Mouse (Mus musculus): Measurements from ENCODE around the gene Scn10a.

Scn10a gene

DNA sequence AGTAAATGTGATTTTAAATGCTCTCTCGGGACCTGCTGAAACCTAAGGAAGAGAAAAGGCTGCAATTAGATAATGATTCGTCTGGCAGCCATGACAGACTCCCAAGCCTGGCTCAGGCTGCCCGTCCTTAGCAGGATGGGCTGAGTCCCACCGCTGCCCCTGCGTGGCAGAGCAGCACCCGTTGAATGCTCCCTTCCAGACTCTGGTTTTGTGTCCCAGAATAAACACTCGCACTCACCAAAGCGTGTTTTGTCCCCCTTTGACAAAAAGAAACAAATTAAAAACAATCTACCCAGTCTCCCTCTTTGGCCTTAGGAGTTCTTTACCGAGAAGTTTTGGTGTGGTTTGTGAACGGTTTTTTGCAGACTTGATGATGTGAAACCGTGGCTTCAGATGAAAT lies at the start of gene Scn10a:
Gene Scn10a (minus strand): TSS at position 101 of the 400 bp plus-strand sequence.
- DNase-seq: no peak

DNA sequence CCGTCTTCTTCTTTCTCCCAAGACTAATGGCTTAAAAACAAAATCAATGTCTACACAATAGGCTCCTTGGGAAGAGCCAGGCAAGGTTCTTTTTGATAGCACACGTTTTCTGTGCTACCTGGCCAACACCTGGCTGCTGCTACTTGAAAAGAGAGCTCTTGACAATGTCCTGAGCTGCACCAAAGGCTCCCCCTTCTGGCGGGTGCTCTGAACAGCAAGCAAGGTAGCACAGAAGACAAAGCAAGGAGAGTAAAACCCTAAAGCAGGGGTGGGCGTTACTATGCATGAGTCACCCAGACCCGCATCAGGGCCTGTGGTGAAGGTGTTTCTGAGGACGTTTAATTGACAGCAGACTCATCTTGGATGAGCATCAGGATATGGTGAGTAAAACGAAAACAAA lies 49.5 kb upstream of the Scn10a start:
- DNase-seq: no peak

DNA sequence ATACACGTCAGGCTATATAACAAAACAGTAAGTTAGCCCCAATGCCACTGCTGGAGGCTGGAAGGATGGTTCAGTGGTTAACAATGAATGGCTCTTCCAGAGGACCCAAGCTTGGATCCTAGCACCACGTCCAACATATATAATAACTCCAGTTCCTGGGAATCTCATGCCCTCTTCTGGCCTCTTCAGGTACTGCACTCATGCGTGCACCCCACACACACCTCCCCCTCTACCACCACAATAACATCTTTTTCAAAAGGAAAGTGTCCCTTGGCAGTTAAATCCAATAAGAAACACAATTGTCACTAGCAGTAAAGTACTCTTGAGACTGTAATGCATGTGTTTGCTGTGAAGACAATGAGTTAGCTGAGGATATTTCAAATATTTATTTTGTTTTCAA lies 41.1 kb upstream of the Scn10a start:
- no peak for DNase-seq

DNA sequence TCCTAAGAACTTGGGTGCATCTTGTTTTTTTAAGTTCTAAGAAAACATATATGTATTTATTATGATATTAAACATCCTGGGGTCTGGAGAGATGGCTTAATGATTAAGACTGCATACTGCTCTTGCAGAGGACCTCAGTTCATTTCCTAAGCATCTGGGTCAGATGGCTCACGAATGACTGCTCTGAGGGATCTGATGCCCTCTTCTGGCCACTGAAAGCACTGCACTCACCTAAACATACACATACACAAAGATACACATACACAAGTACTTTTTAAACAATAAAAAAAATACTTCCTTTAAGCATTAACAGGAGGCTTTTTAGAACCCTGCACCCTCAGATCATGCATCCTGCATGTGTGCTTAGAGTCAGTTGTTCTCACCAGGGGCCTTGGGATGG lies 40.3 kb upstream of the Scn10a start:
- DNase-seq: no peak

DNA sequence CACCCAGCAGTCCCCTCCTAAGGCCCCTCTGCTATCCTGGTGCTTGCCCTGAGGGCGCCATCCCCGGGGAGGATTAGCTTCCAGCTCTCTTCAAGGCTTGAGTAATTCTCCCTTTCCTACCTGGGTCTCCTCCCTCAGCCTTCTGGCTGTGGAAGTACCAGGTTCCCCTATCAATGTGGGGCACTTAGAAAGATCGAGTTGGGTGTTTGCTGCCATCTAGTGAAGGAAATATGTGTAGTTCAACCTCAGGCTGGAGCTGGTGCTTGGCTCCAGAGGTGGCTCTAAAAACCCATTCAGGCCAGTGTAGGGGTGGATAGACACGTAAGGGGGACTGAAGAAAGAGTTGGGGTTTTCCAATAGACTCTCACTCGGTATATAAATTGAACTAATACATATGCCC lies 32.4 kb upstream of the Scn10a start:
- no peak for DNase-seq

DNA sequence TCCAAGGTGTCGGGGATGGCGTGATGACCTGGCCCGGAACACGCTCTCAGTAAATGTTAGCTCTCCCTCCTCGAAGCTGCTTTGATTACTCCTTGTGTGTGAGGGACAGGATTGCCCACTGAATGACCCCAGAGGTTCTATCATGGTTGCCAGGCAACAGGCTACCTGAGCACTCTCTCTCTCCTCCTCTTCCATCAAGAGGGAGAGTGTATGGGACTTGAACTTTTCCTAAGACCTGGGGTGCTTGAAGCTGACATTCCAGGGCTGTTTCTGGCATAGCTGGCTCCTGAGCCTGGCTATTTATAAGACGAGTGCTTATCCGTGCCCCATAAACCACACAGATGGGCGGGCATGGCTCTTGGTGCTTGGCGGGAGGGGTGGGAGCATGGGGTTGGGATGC lies 30.0 kb upstream of the Scn10a start:
- no peak for DNase-seq

DNA sequence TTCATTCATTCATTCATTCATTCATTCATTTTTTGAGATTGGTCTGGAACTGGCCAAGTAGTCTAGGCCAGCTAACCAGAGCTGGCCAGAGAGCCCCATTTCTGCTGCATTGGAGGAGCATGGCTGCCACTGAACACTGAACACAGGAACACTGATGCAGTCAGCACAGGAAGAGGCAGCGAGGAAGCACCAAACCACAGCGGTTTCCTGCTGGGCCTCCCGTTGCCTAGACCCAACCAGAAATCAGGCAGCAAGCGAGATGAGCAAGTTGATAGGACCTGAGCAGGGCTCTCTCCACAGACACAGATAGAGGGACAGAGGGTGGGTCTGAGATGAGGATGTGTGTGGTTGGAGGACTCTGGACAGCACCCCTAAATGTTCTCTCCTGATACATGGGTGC lies 24.8 kb upstream of the Scn10a start:
- no peak for DNase-seq

DNA sequence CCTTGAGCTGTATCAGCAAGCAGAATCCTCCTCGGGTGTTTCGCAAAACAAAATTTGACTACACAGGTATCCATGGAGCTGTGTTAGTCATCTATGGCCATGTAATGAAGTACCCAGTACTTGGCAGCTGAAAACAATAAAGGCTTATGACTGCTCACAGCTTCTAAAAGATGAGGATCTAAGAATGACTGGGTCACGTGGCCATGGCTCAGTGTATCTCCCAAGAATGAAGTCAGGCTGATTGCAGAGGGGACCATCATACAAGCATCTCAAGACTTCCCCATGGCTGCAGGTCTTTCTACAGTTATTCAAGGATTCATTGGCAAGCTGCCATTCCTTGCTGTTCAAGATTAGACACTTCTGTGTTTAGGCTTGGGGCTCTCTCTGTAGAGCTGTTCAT lies 24.2 kb upstream of the Scn10a start:
- no peak for DNase-seq

DNA sequence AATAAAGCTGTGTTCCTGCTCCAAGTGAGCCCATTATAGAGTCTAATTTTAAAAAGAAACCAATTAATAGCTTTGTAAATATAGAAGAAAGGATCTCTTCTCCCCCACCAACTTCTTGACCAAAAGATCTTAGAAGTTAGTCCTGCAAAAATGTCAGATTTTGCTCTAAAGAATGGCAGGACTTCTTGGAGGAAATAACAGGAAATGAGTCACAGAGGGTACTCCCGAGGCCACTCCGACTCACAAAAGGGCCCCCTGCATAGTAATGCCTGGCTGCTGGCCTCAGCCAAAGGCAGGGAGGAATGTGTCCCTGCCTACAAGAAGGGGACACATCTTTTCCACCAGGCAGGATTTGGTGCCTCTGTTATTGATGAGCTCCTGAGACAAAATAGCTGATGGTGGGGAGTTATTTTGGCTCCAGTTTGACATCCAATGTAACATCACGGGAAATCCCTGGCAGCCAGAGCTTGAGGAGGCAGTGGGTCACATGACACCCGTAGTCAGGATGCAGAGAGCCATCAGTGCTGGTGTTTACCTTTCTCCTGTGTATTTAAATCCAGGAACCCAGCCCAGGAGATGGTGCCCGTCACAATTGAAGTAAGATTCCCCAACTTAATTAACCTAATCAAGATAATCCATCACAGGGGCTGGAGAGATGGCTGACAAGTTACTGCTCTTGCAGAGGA lies 22.1 kb upstream of the Scn10a start:
- no peak for DNase-seq

DNA sequence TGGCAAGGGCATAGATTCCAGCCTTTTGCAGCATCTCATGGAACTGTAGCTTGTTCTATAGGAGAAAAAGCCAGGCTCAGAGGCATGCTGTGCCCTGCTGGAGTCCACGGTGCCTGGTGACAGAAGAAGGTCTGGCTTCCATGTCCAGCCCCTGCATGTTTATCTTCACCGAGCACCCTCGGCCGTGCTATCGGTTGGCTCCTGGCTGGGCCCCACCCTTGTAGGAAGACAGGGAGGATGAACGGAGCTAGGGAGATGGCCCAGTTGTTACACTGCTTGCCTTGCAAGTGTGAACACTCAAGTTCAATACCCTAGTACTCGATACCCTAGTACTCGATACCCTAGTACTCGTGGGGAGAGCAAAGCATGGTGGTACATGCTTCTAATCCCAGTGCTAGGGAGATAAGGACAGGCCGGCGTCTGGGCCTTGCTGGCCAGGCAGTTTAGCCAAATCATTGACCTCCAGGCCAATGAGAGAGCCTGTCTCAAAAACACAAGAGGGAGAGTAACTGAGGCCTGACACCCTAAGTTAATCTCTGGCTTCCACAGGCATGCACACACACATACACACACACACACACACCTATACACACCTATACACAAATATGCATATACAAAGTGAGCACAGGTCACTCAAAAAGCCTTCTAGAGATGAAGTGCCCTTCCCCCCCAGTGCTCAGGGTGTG lies 9.4 kb upstream of the Scn10a start:
- DNase-seq: no peak

DNA sequence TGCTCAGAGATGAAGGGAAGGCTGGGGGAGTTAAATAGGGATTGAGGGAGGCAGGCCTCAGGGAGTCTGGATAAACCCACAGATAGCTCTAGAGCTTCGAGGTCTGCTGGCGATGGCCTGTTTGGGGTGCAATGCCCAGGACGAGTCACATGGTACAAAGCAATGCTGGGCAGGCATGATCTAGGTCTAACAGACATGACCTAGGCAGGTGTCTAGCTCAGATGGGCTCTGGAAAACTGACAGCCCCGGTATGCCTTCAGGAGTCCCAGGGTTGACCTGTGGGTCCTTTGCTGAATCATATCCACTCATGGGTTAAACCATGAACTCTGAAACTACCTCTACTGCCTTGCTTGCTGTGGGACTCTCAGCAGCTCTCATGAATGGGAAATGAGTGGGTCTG lies 7.9 kb upstream of the Scn10a start:
- DNase-seq: no peak

DNA sequence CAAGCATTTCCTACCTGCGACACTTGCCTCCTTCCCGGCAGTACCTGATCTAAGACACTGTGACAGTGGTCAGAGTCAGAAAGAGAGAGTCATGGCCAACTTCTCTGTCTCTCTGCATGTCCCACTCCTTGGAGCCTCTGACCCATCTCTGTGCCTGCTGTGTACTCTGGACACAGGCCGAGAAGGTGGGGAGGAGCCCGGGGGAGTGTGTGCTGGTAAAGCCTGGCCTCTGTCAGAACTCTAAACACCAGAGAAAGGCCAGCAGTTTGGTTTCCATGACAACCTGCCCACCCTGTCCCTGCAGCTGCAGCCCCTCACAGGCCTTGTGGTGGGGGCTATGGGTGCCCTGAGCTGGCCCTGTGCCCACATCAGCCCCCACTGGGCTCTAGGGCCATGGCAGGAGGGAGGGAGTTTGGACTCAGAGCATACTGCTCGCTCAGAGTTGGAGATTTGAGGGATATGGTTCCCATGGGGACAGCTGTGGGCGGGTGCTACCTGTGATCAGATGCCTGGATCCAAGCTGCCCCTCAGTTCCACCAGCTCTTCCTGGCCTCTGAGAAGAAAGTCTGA lies 6.3 kb upstream of the Scn10a start:
- no peak for DNase-seq

DNA sequence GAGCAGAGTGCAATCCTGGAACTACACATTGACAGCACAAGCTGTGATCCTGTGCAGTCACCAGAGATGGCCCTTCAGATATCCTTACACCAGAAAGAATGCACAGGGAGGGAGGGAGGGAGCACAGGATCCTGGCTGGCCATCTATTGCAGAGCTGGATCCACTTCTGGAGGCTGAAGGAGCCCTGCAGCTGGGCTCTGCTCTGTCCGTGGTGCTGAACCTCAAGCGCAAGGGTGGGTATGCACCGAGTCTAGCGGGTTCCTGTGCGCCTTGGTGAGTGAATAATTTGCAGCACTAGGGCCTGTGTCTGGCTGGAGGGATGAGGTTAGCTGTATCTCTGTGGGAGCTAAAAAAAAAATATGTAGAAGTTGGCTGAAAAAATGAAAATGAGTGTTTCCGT lies 12.4 kb downstream of the Scn10a start:
- no peak for DNase-seq

DNA sequence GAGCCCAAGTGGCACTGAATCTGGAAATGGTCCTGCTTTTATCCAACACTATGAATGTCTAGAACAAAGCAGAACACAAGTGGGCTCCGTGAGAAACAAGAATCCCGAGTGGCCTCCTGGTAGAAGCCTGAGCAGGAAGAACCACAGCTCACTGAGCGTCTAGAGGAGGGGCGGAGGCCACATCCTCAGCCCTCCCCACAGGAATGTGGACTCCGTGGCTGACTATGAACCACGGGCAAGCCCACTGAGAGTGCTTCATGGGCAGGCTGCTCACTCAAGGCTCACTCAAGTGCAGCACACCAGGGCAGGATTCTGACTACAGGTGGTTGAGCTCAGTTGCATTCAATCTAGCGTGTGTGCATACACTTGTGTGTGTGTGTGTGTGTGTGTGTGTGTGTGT lies 27.6 kb downstream of the Scn10a start:
- no peak for DNase-seq

DNA sequence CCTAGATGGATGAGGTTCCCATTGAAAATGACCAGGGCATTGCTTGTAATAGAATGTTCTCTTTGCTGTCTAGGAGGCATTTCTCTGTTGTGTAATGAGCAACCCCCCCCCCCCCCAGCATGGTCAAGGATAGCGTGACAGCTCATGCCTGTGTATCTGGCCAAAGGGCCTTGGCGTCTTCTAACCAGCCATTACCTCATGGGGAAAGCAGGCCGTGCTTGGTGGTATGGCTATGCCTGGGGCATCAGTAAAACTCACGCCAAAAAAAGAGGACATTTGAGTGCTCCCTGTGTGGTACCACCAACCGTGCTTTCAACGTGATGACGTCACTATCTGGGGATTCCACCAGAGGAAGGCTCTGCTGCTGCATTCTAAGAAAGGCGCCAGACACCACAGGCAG lies 28.1 kb downstream of the Scn10a start:
- no peak for DNase-seq

DNA sequence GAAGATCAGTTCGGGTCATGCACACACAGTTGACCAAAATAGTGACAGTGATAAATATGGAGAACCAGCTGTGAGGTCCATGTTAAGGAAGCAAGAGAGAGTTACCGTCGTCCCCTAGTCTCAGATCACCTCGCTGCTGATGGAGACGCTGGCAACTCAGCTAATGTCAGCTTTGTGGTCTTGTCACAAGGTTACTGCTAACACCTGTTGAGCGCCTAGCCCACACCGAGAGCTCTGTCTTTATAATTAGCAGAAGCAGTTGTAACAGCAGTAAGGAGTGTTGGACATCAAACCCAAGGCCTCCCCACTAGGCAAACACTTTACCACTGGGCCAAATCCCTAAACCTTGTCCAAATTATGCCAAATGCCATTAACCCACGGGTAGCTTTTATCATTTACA lies 31.2 kb downstream of the Scn10a start:
- no peak for DNase-seq

DNA sequence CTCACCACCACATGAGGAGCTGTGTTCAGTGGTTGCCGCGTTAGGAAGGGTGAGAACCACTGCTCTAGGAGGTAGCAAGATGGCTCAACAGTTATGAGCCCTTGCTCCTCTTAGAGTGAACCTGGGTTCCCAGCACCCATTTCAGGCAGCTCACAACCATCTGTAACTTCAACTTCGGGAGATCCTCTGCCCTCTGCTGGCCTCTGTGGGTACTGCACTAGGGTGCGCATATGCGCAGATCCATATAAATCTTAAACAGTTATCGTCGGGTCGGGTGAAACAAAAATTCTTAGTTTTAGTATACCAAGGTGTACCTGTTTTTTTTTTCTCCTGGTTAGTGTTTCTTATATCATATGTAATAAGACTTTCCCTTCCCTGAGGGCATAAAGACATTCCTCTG lies 32.9 kb downstream of the Scn10a start:
- DNase-seq: no peak

DNA sequence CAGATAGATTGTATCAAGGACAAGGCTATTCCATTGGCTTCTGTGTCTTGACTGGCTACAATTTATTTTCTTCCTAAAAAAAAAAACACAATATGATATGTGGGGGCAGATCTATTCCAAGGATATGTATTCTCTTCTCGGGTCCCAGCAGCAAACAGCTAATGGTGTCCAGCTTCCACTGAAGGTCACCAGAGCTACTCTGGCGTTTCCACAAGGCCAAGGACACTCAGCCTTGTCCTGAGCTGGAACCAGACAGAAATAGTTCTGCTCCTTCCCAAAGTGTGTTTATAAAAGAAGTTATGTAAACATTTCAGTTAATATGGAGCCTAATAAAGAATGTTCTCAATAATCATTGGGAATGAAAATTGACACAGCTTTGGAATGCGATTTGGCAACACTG lies 38.2 kb downstream of the Scn10a start:
- DNase-seq: no peak

DNA sequence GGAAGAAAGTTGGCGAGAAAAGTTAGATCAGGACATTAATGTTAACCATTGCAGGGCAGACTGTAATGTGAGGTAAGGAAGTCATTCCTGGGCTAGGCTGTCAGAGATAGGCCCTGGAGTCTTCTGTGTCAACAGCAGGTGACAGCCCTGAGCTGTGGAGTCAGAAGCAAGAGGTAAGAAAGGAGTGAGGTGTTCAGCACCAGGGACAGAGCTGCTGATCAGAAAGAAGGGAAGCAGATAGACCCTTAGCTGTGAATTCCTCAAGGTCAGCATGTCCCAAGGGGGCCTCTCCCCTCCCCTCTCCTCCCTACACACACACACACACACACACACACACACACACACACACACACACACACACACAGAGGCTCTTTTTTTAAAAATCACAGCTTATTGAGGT lies 55.0 kb downstream of the Scn10a start:
- DNase-seq: no peak

DNA sequence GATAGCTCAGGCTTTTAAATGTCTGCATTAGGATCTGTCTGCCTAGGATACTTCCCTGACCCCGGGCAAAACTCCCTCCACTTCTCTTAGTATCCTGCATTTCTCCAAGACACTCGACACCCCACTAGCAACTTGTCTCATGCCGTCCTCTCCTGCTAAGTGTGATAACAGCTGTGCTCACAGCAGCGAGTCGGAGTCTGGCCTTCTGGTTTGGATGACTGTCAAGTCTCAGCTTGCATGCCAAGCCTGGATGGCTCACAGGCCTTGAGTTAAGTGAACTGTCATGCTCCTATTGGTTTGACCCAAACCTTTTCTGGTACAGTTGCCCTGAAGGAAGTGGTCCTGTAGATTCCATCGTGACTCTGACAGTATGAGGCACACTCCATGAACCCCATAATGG lies 63.0 kb downstream of the Scn10a start:
- DNase-seq: no peak

DNA sequence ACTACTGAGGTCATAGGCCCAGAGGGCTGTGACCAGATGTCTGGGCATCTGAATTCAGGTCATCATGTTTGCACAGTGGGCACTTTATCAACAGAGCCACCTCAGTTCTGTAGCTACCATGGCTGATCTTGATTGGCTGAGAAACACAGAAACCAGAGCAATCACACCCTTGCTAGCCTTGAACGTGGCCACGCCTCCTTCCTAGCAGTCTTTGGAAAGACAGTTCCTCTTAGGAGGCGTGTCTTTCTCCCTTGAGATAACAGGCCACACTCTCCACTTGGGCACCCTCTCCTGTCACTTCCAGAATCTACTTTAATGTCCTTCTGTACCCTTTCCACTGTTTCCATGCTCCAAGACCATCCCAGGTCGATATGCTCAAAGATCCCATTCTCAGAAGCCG lies 65.4 kb downstream of the Scn10a start:
- DNase-seq: no peak

DNA sequence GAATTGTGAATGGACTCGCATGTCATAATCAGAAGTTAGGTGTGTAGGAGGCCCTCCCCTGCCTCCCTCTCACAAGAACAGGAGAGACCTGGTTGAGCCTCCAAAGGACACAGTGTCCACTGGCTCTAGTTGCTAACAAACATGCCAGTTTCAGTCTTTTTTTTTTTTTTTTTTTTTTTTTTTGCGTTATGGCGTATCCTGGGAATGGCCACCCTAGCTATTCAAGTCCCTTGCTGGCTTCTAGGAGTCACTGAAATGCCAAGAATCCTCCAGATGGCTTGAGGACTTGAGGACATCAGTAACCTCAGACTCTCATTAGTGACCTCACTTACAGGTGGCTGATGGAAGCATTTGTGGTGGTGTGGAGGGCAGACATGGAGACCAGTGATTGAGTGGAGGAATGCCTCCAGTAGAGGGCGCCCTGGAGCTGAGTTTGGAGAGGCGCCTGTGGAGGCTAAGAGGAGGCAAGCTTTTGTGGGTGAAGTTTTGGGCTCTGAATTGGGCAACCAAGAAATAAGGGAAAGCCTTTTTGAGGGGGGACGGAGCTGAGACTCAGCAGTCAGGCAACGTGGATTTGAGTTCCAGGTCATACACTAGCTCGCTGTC lies 72.1 kb downstream of the Scn10a start:
- no peak for DNase-seq

DNA sequence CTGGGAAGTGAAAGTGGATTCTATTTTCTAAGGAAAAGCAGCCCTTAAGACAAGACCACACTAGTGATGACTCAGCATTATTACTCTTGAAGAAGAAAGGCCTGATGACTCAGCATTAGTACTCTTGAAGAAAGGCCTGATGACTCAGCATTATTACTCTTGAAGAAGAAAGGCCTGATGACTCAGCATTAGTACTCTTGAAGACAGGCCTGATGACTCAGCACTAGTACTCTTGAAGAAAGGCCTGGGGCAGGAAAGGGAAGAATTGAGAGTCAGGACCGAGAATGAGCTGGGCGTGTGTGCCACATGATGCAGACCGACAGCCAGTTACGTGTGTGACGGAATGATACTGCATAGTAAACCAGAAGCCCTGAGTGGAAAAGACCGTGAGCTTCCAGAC lies 77.1 kb downstream of the Scn10a start:
- no peak for DNase-seq

DNA sequence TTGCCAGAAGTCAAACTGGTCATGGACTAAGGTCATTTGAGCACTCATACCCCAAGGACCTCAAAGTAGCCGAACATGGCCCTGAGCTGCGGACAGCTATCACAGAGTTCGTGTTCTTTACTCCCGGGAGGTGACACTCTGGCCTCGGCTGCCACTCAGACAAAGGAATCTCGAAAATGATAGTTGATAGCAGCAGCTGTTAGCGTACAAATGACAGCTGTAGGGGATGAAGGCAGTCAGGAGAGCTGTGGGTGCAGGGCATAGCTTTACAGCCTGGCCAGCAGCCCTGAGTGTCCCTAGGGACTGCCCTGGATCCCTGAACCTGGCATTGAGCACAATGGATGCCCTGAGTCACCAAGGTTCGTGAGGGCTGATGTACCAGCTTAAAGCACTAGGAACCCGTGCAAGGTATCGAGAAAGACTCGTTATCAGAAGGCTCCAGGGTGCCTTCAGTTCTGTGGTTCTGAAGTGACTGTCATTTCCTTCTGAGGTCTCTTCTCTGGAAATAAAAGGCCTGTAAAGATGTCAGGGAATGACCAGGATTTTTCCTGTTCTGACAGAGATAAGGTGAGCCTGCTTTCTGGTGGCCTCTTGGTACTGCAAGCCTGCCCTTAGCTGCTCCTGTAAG lies 84.8 kb downstream of the Scn10a start:
- no peak for DNase-seq

All from cerebellum, adult 11 months (tissue).